Mouse (Mus musculus): ENCODE results near the gene Smcr8. TPM values are rescaled to one million over a fixed set of nuclear protein-coding genes. Genes with fewer than 3 reads are reported as not detected.
A peak's percentile ranks its signal among the peaks of the same experiment; 100 is the strongest.
"Not testable (repeated sequence)": the region's sequence is repeated elsewhere in the genome, so short reads cannot be mapped to it uniquely, and the experiment has no call there.

The Smcr8 gene
- polyA plus RNA-seq, 1 experiment: 5.8 TPM

- H3K36me3 ChIP-seq (ENCODE audit: control insufficient read depth, insufficient read depth, low read length): no peaks in the 10 kb centered on the region
- H3K4me3 ChIP-seq (ENCODE audit: low read depth, low read length): no peak overlapping the region
- no peak for TF ChIP-seq CTCF (IDR thresholded peaks at IDR 0.05; ENCODE audit: extremely low read depth, insufficient read length, insufficient replicate concordance, low read depth, low read length)
- TF ChIP-seq POLR2A (IDR thresholded peaks at IDR 0.05; ENCODE audit: low read depth, low read length): no peak
- WGBS: 19% methylated on average over 1 of the region's 1 CpGs
- no peaks in the 10 kb centered on the region for H3K27me3 ChIP-seq (ENCODE audit: control insufficient read depth, insufficient read depth, low read length)
- H3K27ac ChIP-seq (ENCODE audit: insufficient read depth, low read depth, low read length): peak overlapping the region; percentile 21; the same call in 1 of the 2 replicates
- H3K4me1 ChIP-seq (ENCODE audit: control insufficient read depth, insufficient read depth, insufficient read length, low read length): peaks cover 4% of the 10 kb centered on the region; the same call in 1 of the 2 replicates
Observed at GRCm38 (mm10) chr11:60809546-60809945, 32.2 kb downstream of the Smcr8 start.

- H3K4me1 ChIP-seq (ENCODE audit: control insufficient read depth, insufficient read depth, insufficient read length, low read length): peaks cover 4% of the 10 kb centered on the region; the same call in 1 of the 2 replicates
- 11% methylated on average over 14 of the region's 14 CpGs for WGBS
- TF ChIP-seq POLR2A (IDR thresholded peaks at IDR 0.05; ENCODE audit: low read depth, low read length): no peak
- no peak for TF ChIP-seq CTCF (IDR thresholded peaks at IDR 0.05; ENCODE audit: extremely low read depth, insufficient read length, insufficient replicate concordance, low read depth, low read length)
- H3K36me3 ChIP-seq (ENCODE audit: control insufficient read depth, insufficient read depth, low read length): no peaks in the 10 kb centered on the region
- peak overlapping the region; percentile 21 for H3K27ac ChIP-seq (ENCODE audit: insufficient read depth, low read depth, low read length)
- H3K4me3 ChIP-seq (ENCODE audit: low read depth, low read length): peak overlapping the region; percentile 72
- H3K27me3 ChIP-seq (ENCODE audit: control insufficient read depth, insufficient read depth, low read length): no peaks in the 10 kb centered on the region
Observed at GRCm38 (mm10) chr11:60810046-60810965, 33.0 kb downstream of the Smcr8 start.

DNA sequence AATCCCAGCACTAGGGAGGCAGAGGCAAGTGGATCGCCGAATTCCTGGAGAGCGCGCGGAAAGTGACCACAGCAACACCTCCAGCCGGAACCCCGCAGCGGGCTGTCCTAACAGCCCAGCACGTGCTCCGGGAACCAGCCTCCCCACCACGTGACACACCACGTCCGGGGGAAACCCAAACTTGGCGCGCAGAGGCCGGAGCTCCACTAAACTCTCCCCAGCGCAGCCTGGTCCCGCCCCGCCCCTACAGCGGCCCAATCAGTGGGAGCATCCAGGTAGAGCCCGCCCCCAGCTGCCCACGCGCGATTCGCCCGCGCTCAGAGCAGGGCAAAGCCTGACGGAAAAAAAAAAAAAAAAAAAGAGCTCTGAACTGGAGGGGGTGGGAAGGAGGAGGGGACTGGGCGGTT, 33.7 kb downstream of the Smcr8 start:
- no peaks in the 10 kb centered on the region for H3K36me3 ChIP-seq (ENCODE audit: control insufficient read depth, insufficient read depth, low read length)
- H3K4me1 ChIP-seq (ENCODE audit: control insufficient read depth, insufficient read depth, insufficient read length, low read length): peaks cover 4% of the 10 kb centered on the region; the same call in 1 of the 2 replicates
- H3K27me3 ChIP-seq (ENCODE audit: control insufficient read depth, insufficient read depth, low read length): no peaks in the 10 kb centered on the region
- H3K4me3 ChIP-seq (ENCODE audit: low read depth, low read length): peak overlapping the region; percentile 72
- WGBS: under 1% methylated on average over 29 of the region's 29 CpGs
- peak overlapping the region; percentile 17; the same call in 1 of the 2 replicates for H3K27ac ChIP-seq (ENCODE audit: insufficient read depth, low read depth, low read length)
- no peak for TF ChIP-seq CTCF (IDR thresholded peaks at IDR 0.05; ENCODE audit: extremely low read depth, insufficient read length, insufficient replicate concordance, low read depth, low read length)
- TF ChIP-seq POLR2A (IDR thresholded peaks at IDR 0.05; ENCODE audit: low read depth, low read length): peak; percentile 37; the same call in 1 of the 2 replicates

DNA sequence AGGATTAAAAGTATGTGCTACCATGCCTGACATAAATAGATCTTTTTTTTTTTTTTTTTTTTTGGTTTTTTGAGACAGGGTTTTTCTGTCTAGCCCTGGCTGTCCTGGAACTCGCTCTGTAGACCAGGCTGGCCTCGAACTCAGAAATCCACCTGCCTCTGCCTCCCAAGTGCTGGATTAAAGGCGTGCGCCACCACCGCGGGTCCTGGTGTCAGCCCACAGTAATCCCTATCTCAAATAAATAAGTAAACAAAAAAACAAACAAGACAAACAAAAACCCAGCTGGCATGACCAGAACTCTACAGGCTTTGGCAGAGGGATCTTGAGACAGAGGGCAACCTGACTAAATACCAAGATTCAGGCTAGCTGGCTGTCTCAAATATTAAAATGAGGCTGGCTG, 34.3 kb downstream of the Smcr8 start, which contains the start of gene Shmt1:
Gene Shmt1 (minus strand): TSS at position 101 of the 400 bp plus-strand sequence.
- not testable (repeated sequence) for H3K4me1 ChIP-seq (ENCODE audit: control insufficient read depth, insufficient read depth, insufficient read length, low read length)
- H3K27ac ChIP-seq (ENCODE audit: insufficient read depth, low read depth, low read length): peak within 1 kb of the TSS; percentile 17; the same call in 1 of the 2 replicates
- WGBS: 18% methylated on average over 6 of the region's 6 CpGs

GRCm38 (mm10) chr11:60816398-60816797, 39.1 kb downstream of the Smcr8 start:
- H3K27me3 ChIP-seq (ENCODE audit: control insufficient read depth, insufficient read depth, low read length): no peaks in the 10 kb centered on the region; the same call in 1 of the 2 replicates
- H3K27ac ChIP-seq (ENCODE audit: insufficient read depth, low read depth, low read length): no peak overlapping the region
- H3K36me3 ChIP-seq (ENCODE audit: control insufficient read depth, insufficient read depth, low read length): no peaks in the 10 kb centered on the region
- no peaks in the 10 kb centered on the region for H3K4me1 ChIP-seq (ENCODE audit: control insufficient read depth, insufficient read depth, insufficient read length, low read length)
- WGBS: 59% methylated on average over 5 of the region's 5 CpGs
- no peak for TF ChIP-seq POLR2A (IDR thresholded peaks at IDR 0.05; ENCODE audit: low read depth, low read length)
- TF ChIP-seq CTCF (IDR thresholded peaks at IDR 0.05; ENCODE audit: extremely low read depth, insufficient read length, insufficient replicate concordance, low read depth, low read length): no peak
- no peak overlapping the region for H3K4me3 ChIP-seq (ENCODE audit: low read depth, low read length)

More for the DNA sequence above, 34.3 kb downstream of the Smcr8 start, which contains the start of gene Shmt1:
- not testable (repeated sequence) for H3K36me3 ChIP-seq (ENCODE audit: control insufficient read depth, insufficient read depth, low read length); H3K27me3 ChIP-seq (ENCODE audit: control insufficient read depth, insufficient read depth, low read length)
- H3K4me3 ChIP-seq (ENCODE audit: low read depth, low read length): peak within 1 kb of the TSS; percentile 72

DNA sequence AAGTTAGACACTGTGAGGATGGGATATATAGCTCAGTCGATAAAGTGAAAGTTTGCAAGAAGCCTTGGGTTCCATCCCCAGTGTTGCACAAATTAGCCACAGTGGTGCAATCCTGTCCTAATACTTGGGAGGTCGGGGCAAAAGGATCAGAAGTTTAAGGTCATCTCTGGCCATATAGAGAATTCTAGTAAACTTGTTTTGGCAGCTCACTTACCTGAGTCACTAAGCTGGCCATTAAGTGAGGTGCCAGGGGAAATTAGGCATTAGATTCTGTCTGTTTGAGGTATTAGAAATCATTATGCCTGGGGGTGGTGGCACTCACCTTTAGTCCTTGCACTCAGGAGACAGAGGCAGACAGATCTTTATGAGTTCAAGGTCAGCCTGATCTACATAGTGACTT, 46.4 kb downstream of the Smcr8 start:
- TF ChIP-seq CTCF (IDR thresholded peaks at IDR 0.05; ENCODE audit: extremely low read depth, insufficient read length, insufficient replicate concordance, low read depth, low read length) (no peak), POLR2A (IDR thresholded peaks at IDR 0.05; ENCODE audit: low read depth, low read length) (no peak)
- WGBS: 73% methylated on average over 2 of the region's 2 CpGs
- Histone ChIP-seq H3K4me3 (ENCODE audit: low read depth, low read length) (no peak overlapping the region), H3K4me1 (ENCODE audit: control insufficient read depth, insufficient read depth, insufficient read length, low read length) (no peaks in the 10 kb centered on the region; the same call in 1 of the 2 replicates), H3K36me3 (ENCODE audit: control insufficient read depth, insufficient read depth, low read length) (no peaks in the 10 kb centered on the region), H3K27ac (ENCODE audit: insufficient read depth, low read depth, low read length) (no peak overlapping the region), H3K27me3 (ENCODE audit: control insufficient read depth, insufficient read depth, low read length) (no peaks in the 10 kb centered on the region)

GRCm38 (mm10) chr11:60825191-60825590, 47.9 kb downstream of the Smcr8 start:
- WGBS: 19% methylated on average over 3 of the region's 3 CpGs
- no peaks in the 10 kb centered on the region for H3K36me3 ChIP-seq (ENCODE audit: control insufficient read depth, insufficient read depth, low read length)
- H3K4me1 ChIP-seq (ENCODE audit: control insufficient read depth, insufficient read depth, insufficient read length, low read length): no peaks in the 10 kb centered on the region; the same call in 1 of the 2 replicates
- H3K27ac ChIP-seq (ENCODE audit: insufficient read depth, low read depth, low read length): peak overlapping the region; percentile 53
- TF ChIP-seq CTCF (IDR thresholded peaks at IDR 0.05; ENCODE audit: extremely low read depth, insufficient read length, insufficient replicate concordance, low read depth, low read length): no peak
- no peak for TF ChIP-seq POLR2A (IDR thresholded peaks at IDR 0.05; ENCODE audit: low read depth, low read length)
- no peak overlapping the region for H3K4me3 ChIP-seq (ENCODE audit: low read depth, low read length)
- no peaks in the 10 kb centered on the region for H3K27me3 ChIP-seq (ENCODE audit: control insufficient read depth, insufficient read depth, low read length)
